Mouse (Mus musculus) bone marrow macrophage, adult 2 months (primary cell): ENCODE measurements at regions not wholly inside any gene's neighbourhood (a gene's known extent, or its start where the extent isn't known, plus 50 kb on each side); places are given as distances from the start of the nearest gene placed in this dataset.

ENCODE experiments used
- CTCF ChIP-seq: IDR thresholded peaks from 2 replicates; pipeline ENCODE4 v1.5.1; 2012; ENCODE audit warnings: low read depth, mild to moderate bottlenecking, low read length, moderate library complexity
- POLR2A ChIP-seq: IDR thresholded peaks from 2 replicates; pipeline ENCODE4 v1.6.1; 2012; ENCODE audit warnings: mild to moderate bottlenecking, low read depth, low read length, borderline replicate concordance

GRCm38 (mm10) chr6:67116306-67116705, 79.0 kb upstream of the Gadd45a start:
- TF ChIP-seq POLR2A: no peak
- no peak for TF ChIP-seq CTCF
